In genomic region chr1:75311694-75312093, GRCm38 (mm10) we compare ENCODE assay signal across 33 mouse cellular contexts. TPM values are rescaled to one million over a fixed set of nuclear protein-coding genes. Genes with fewer than 3 reads are reported as not detected.
"Had no signal": no experiment of that assay in that cellular context is flagged by ENCODE, and none has a peak within 500 bp of the region (broad histone marks: within the 10 kb centered on the region; RNA-seq: fewer than 3 reads in every experiment).

No protein-coding gene starts in this region.

- DNase-seq: cerebellum, adult 9-10 months; cerebellum, adult 9-11 months; cerebellum, postnatal 10 days; cerebellum, postnatal 14 days; cerebellum, postnatal 25 days; cerebellum, postnatal 36 days; embryo, embryonic 11 days; forebrain, postnatal 0 days; gastrocnemius, adult 2 months; gastrocnemius, postnatal 10 days; gastrocnemius, postnatal 14 days; gastrocnemius, postnatal 25 days; gastrocnemius, postnatal 36 days; heart, adult 18-20 months; heart, adult 2 months had no signal

- ATAC-seq: forebrain, embryonic 13.5 days; forebrain, embryonic 14.5 days; forebrain, embryonic 15.5 days; forebrain, embryonic 16.5 days; forebrain, postnatal 0 days had no signal

- H3K9me3 ChIP-seq: embryonic facial prominence, embryonic 10.5 days; embryonic facial prominence, embryonic 12.5 days; embryonic facial prominence, embryonic 13.5 days; embryonic facial prominence, embryonic 15.5 days; forebrain, embryonic 10.5 days; forebrain, embryonic 12.5 days; forebrain, embryonic 13.5 days; forebrain, embryonic 15.5 days had no signal

- H3K27me3 ChIP-seq: embryonic facial prominence, embryonic 12.5 days; embryonic facial prominence, embryonic 13.5 days; embryonic facial prominence, embryonic 15.5 days; forebrain, embryonic 12.5 days; forebrain, embryonic 13.5 days; forebrain, embryonic 15.5 days had no signal

- H3K4me3 ChIP-seq: embryonic facial prominence, embryonic 10.5 days; embryonic facial prominence, embryonic 12.5 days; embryonic facial prominence, embryonic 13.5 days; embryonic facial prominence, embryonic 15.5 days; erythroblast, embryonic 14.5 days; forebrain, embryonic 10.5 days; forebrain, embryonic 12.5 days; forebrain, embryonic 13.5 days; forebrain, embryonic 15.5 days; gastrocnemius, adult 2 months; heart, adult 2 months had no signal

- H3K9ac ChIP-seq: embryonic facial prominence, embryonic 12.5 days; embryonic facial prominence, embryonic 13.5 days; embryonic facial prominence, embryonic 15.5 days; forebrain, embryonic 12.5 days; forebrain, embryonic 13.5 days; forebrain, embryonic 15.5 days; forebrain, postnatal 0 days had no signal

- H3K27ac ChIP-seq: embryonic facial prominence, embryonic 10.5 days; embryonic facial prominence, embryonic 12.5 days; embryonic facial prominence, embryonic 13.5 days; embryonic facial prominence, embryonic 15.5 days; forebrain, embryonic 10.5 days; forebrain, embryonic 12.5 days; forebrain, embryonic 13.5 days; forebrain, embryonic 15.5 days; gastrocnemius, adult 2 months; heart, adult 2 months had no signal

- H3K4me2 ChIP-seq: embryonic facial prominence, embryonic 12.5 days; embryonic facial prominence, embryonic 13.5 days; embryonic facial prominence, embryonic 15.5 days; forebrain, embryonic 12.5 days; forebrain, embryonic 13.5 days; forebrain, embryonic 15.5 days had no signal

RNA-seq across cellular contexts. Expression of gene Resp18, which starts 33.5 kb away (rescaled TPM):
- total RNA-seq: common myeloid progenitor, adult 5-6 weeks; gastrocnemius, adult 18-20 months; gastrocnemius, adult 2 months; gastrocnemius, adult 8-10 months; gastrocnemius, postnatal 10 days; gastrocnemius, postnatal 14 days; gastrocnemius, postnatal 25 days; gastrocnemius, postnatal 36 days; gastrocnemius, postnatal 4 days; granulocyte monocyte progenitor cell, adult 5-6 weeks; heart, adult 18-20 months; heart, adult 2 months; heart, adult 8-10 months had no signal
- polyA plus RNA-seq: erythroblast, embryonic 14.5 days; gonadal fat pad, adult 2 months had no signal

RNA-seq across cellular contexts. Expression of gene Ptprn, which starts 47.4 kb away (rescaled TPM):
- total RNA-seq: gastrocnemius, adult 18-20 months; gastrocnemius, adult 2 months; gastrocnemius, postnatal 25 days; granulocyte monocyte progenitor cell, adult 5-6 weeks had no signal
- polyA plus RNA-seq: erythroblast, embryonic 14.5 days had no signal

RNA-seq across cellular contexts. Expression of gene Des, which starts 48.4 kb away (rescaled TPM):
- total RNA-seq: common myeloid progenitor, adult 5-6 weeks; granulocyte monocyte progenitor cell, adult 5-6 weeks had no signal
